Mouse (Mus musculus) liver, embryonic 14.5 days (tissue): ENCODE measurements around the gene Olfr272. TPM values are rescaled to one million over a fixed set of nuclear protein-coding genes. Genes with fewer than 3 reads are reported as not detected.

ENCODE experiments used
- ATAC-seq: fragments of 200-750 bp; cut with Nextera tagmentation; 2 replicates; pipeline ENCODE4 v1.8.0; 2017; ENCODE audit warnings: moderate number of reproducible peaks, mild to moderate bottlenecking, moderate library complexity; ENCODE audit not compliant: insufficient read depth
- DNase-seq, 3 experiments: peaks; one replicate each; pipeline ENCODE4 v3.0.0-alpha.2; 2012 to 2013; ENCODE audit warnings: low read depth in 3 of 3, low spot score in 3 of 3
- H3K27ac ChIP-seq: fragments of 300-500 bp; sonication (generic); 2 replicates; pipeline ENCODE4 v1.5.1; 2014; ENCODE audit warnings: moderate library complexity, mild to moderate bottlenecking, control low read depth, inconsistent platforms
- H3K27me3 ChIP-seq: fragments of 300-500 bp; sonication (generic); 2 replicates; pipeline ENCODE4 v1.6.1; 2014; ENCODE audit warnings: mild to moderate bottlenecking, low read length, moderate library complexity; ENCODE audit not compliant: control insufficient read depth, insufficient read depth
- H3K36me3 ChIP-seq: fragments of 300-500 bp; sonication (generic); replicated peaks from 2 replicates; pipeline ENCODE4 v1.6.1; 2014; ENCODE audit warnings: low read depth; ENCODE audit not compliant: control insufficient read depth, insufficient read depth
- H3K4me1 ChIP-seq, 2 experiments: fragments of 200-500 bp in 1 of 2; fragments of 300-500 bp in 1 of 2; sonication (generic) in 1 of 2; replicated peaks; 2 replicates each; pipeline ENCODE4 v1.6.1; 2012 to 2014; ENCODE audit warnings: antibody characterized with exemption in 1 of 2, inconsistent platforms in 1 of 2, low read length in 1 of 2; ENCODE audit not compliant: control insufficient read depth in 2 of 2, insufficient read depth in 2 of 2
- H3K4me2 ChIP-seq: fragments of 300-500 bp; sonication (generic); 2 replicates; pipeline ENCODE4 v1.6.1; 2014; ENCODE audit warnings: low read depth, mild to moderate bottlenecking, control low read depth, moderate library complexity
- H3K4me3 ChIP-seq, 2 experiments: fragments of 200-500 bp in 1 of 2; fragments of 300-500 bp in 1 of 2; sonication (generic) in 1 of 2; 2 replicates each; pipeline ENCODE4 v1.5.1; 2012 to 2014; ENCODE audit warnings: low read depth in 2 of 2, low read length in 2 of 2, mild to moderate bottlenecking in 2 of 2, control low read depth in 1 of 2, inconsistent platforms in 1 of 2, moderate library complexity in 1 of 2; ENCODE audit not compliant: insufficient read depth in 1 of 2
- H3K9ac ChIP-seq: fragments of 300-500 bp; sonication (generic); replicated peaks from 2 replicates; pipeline ENCODE4 v1.6.1; 2014; ENCODE audit warnings: mild to moderate bottlenecking, control low read depth, moderate library complexity
- H3K9me3 ChIP-seq: fragments of 300-500 bp; sonication (generic); 2 replicates; pipeline ENCODE4 v1.6.1; 2016; ENCODE audit warnings: low read length, mixed read lengths; ENCODE audit not compliant: control insufficient read depth
- CTCF ChIP-seq: IDR thresholded peaks from 2 replicates; pipeline ENCODE4 v1.5.1; 2016; ENCODE audit warnings: antibody characterized with exemption, low read depth, control low read depth
- EP300 ChIP-seq: IDR thresholded peaks from 2 replicates; pipeline ENCODE4 v1.6.1; 2016; ENCODE audit warnings: antibody characterized with exemption, low read depth
- WGBS: fragments of 180-500 bp; shearing (Covaris S2); extraction: QIAGEN DNeasy Blood & Tissue Kit; methylation state at CpG from one replicate; pipeline ENCODE4 v1.1.7; 2014; ENCODE audit not compliant: insufficient replicate concordance; 5-methylcytosine and 5-hydroxymethylcytosine counted together
- polyA plus RNA-seq, 2 experiments: library from polyadenylated mRNA; depleted of rRNA in 1 of 2; stranded (reverse) in 1 of 2; unstranded in 1 of 2; fragments of >200 nt; fragmentation: Nextera tagmentation in 1 of 2; extraction: Ambion mirVana in 1 of 2; gene quantifications; 2 replicates each; pipeline versions ENCODE4 v1.2.1 to v1.2.3; 2012 to 2014

Gene Olfr272
- polyA plus RNA-seq, 2 experiments: 0.03 TPM; not detected in 1

DNA sequence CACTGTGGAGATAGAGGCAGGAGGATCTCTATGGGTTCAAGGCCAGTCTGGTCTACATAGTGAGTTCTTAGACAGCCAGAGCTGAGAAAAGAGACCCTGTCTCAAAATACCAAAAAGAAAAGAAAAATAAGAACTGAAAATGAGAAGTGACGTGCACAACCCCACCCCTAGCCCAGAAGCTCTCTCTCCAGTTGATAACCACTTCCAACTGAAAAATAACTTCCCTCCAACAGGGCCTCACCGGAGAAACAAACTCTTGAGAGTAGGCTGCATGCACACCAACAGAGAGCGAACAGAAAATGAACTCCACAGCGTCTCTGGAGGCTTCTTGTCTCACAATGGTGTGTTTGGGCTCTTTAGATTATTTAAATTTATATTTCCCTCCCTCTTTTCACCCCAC lies 11.5 kb upstream of the Olfr272 start:
- TF ChIP-seq EP300 (no peak), CTCF (no peak)

DNA sequence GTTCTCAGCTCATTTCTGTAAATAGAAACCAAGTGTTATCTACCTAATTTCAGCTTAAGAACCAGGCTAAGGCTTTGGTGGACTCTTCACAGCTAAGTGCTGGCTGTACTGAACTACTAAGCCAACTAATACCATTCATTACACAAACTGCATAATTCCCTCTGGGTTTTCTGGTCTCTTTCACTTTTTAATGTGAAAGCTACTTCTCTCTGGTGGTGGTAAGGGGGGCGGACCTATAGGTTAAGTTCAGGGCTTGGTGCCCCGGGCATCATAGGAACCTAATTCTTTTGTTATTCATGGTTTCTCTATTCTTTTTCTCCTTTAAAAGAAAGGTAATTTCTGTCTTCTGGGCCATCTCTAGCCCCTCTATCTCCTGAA lies 1.7 kb downstream of the Olfr272 start:
- H3K27me3 ChIP-seq: no peaks in the 10 kb centered on the region
- H3K9ac ChIP-seq: no peak overlapping the region
- WGBS: 49% methylated on average over 2 of the region's 2 CpGs
- H3K4me2 ChIP-seq: no peak overlapping the region
- H3K36me3 ChIP-seq: no peaks in the 10 kb centered on the region
- H3K9me3 ChIP-seq: no peaks in the 10 kb centered on the region
- DNase-seq (no peak), ATAC-seq (no peak)
- no peak overlapping the region for H3K27ac ChIP-seq
- peaks cover 0 to 3% of the 10 kb centered on the region in 2 experiments; a peak in 1 of 4 replicates for H3K4me1 ChIP-seq
- TF ChIP-seq EP300: no peak
- TF ChIP-seq CTCF: no peak
- H3K4me3 ChIP-seq: no peak overlapping the region

More for the DNA sequence above, 11.5 kb upstream of the Olfr272 start:
- Histone ChIP-seq H3K36me3 (no peaks in the 10 kb centered on the region), H3K4me3 (no peak overlapping the region), H3K27me3 (no peaks in the 10 kb centered on the region), H3K9ac (no peak overlapping the region), H3K4me2 (no peak overlapping the region), H3K4me1 (no peaks in the 10 kb centered on the region), H3K9me3 (no peaks in the 10 kb centered on the region), H3K27ac (no peak overlapping the region)
- no peak for ATAC-seq
- no peak for DNase-seq
- 47% methylated on average over 4 of the region's 4 CpGs for WGBS

DNA sequence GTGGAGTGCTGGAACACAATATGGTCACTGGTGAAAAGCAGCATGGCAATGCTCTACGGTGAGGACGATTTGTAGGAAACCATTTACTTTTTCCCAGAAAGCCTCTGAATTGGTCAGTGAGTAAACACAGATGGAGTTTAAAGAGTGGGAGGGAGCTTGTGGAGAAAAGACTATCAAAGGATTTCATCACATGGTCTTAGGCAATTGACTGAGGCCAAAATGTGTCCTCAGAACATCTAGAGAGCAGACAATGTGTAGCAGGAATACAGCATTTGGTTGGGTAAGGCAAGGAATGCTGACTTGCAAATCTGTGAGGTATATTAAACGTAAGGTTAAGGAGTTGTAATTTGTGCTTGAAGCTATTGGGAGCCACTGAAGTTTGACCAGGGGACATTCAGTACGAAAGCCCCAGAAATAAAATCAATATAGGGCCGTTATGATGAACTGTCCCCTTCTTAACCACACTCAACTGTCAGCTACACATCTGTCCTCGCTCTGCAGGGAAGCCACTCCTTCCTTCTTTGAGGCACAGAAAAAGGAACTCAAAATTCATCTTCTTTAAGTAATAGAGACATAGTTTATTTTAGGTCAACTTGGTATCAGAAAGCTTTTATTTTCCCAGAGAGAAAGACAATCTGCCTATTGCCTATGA lies 2.2 kb downstream of the Olfr272 start:
- Histone ChIP-seq H3K9me3 (no peaks in the 10 kb centered on the region), H3K9ac (no peak overlapping the region), H3K27me3 (no peaks in the 10 kb centered on the region), H3K4me2 (no peak overlapping the region), H3K4me3 (no peak overlapping the region), H3K27ac (no peak overlapping the region), H3K36me3 (no peaks in the 10 kb centered on the region), H3K4me1 (peaks cover 0 to 3% of the 10 kb centered on the region in 2 experiments; a peak in 1 of 4 replicates)
- TF ChIP-seq CTCF: no peak
- no peak for TF ChIP-seq EP300
- 45% methylated on average over 6 of the region's 6 CpGs for WGBS
- ATAC-seq (no peak), DNase-seq (peak in 1 of 3 experiments; percentile 0)

DNA sequence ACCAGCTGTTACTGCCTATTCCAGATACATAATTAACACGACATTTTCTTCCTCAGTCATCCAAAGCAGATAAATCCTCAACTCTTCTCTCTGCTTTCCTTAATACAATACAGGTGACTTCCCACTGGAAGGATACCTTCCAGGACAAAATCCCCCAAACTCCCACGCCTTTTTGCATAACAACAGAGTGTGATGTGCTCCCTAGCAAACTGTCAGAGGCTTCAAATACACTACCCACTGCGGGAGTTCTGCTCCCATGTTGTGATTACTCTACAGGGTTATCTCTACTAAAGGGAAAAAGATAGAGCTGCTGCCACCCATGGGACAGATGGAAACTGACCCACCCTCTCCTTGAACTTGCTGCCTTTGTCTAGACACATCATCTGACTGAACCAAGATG lies 6.6 kb downstream of the Olfr272 start:
- no peak overlapping the region for H3K27ac ChIP-seq
- no peak for TF ChIP-seq EP300
- no peak for TF ChIP-seq CTCF
- H3K4me2 ChIP-seq: no peak overlapping the region
- H3K36me3 ChIP-seq: no peaks in the 10 kb centered on the region
- H3K9me3 ChIP-seq: no peaks in the 10 kb centered on the region
- no peak for DNase-seq
- WGBS: 29% methylated on average over 3 of the region's 3 CpGs
- ATAC-seq: no peak
- H3K4me3 ChIP-seq: no peak overlapping the region
- no peak overlapping the region for H3K9ac ChIP-seq
- H3K4me1 ChIP-seq: peaks cover 0 to 3% of the 10 kb centered on the region in 2 experiments; a peak in 1 of 4 replicates
- no peaks in the 10 kb centered on the region for H3K27me3 ChIP-seq

DNA sequence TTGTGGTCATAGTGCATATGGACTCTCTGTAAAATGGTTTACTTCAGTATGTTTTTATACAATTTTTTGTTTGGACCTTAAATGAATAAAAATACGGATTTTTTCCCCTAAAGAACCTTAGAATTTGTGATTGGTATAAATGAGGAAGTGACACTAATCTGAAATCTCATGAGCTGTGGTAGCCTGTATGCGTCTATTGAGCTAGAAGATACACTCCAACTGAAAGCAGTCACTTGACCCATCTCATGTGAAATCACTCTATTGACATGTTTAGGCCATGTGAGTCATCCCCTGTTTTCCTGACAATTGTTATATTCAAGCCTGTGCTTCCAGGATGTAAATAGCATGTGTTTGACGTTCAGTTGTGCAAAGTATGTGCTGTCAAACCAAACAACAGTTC lies 9.4 kb downstream of the Olfr272 start:
- H3K27me3 ChIP-seq: no peaks in the 10 kb centered on the region
- no peaks in the 10 kb centered on the region for H3K9me3 ChIP-seq
- H3K4me2 ChIP-seq: no peak overlapping the region
- H3K36me3 ChIP-seq: no peaks in the 10 kb centered on the region
- DNase-seq (no peak), ATAC-seq (no peak)
- no peak overlapping the region for H3K4me3 ChIP-seq
- 36% methylated on average over 3 of the region's 3 CpGs for WGBS
- no peak overlapping the region for H3K27ac ChIP-seq
- no peak overlapping the region for H3K9ac ChIP-seq
- TF ChIP-seq EP300 (no peak), CTCF (no peak)
- no peaks in the 10 kb centered on the region for H3K4me1 ChIP-seq
